Mouse (Mus musculus): ENCODE measurements around the gene Fbxw22.
"Not testable (repeated sequence)": the region's sequence is repeated elsewhere in the genome, so short reads cannot be mapped to it uniquely, and the experiment has no call there.

Fbxw22 gene

DNA sequence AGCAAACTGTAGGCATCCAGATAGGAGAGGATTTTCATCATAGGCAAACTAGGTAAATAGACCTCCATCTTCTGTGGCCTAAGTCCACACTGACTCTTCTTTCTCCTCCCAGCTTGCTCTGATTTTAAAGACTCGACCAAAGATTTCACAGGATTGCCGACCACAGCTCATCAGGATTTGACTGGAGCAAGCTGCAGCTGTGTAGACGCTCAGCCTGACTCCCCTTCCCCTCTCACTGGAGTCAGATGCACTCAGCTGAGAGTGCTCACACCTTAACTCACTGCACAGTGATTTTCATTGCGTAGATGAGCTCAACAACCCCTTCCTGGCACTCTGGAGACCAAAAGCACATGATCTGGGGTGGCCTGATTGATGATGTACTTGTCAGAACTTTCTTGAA is at the start of gene Fbxw22:
Fbxw22 (minus strand) TSS at position 101 of the 400 bp plus-strand sequence.
- not testable (repeated sequence) for DNase-seq

DNA sequence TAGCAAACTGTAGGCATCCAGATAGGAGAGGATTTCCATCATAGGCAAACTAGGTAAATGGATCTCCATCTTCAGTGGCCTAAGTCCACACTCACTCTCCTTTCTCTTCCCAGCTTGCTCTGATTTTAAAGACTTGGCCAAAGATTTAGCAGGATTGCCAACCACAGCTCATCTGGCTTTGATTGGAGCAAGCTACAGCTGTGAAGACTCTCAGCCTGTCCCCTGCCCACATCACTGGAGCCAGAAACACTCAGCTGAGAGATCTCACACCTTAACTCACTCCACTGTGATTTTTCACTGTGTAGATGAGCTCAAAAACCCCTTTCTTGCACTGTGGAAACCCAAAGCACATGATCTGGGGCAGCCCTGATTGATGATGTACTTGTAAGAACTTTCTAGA is 44.9 kb upstream of the Fbxw22 start, which contains the start of gene Fbxw16:
Fbxw16 (minus strand) TSS at position 101 of the 400 bp plus-strand sequence.
- DNase-seq = no peak

DNA sequence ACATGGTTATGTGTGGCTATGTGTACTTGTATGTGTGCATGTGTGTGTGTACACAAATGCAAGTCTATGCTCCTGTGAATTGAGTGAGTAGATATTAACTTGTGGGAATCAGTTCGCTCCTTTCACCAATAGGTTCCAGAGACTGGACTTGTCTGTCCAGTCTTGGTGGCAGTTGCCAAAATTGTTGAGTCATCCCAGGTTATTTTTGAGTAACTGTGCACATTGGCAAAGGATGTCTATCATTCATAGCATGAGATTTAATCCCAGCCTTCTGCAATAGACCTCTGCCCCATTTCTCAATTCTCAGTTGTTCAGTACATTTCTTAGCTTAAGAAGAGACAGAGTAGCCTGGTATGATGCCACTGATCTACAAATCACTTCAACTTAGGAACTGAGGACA is 28.9 kb upstream of the Fbxw22 start:
- no peak for DNase-seq

DNA sequence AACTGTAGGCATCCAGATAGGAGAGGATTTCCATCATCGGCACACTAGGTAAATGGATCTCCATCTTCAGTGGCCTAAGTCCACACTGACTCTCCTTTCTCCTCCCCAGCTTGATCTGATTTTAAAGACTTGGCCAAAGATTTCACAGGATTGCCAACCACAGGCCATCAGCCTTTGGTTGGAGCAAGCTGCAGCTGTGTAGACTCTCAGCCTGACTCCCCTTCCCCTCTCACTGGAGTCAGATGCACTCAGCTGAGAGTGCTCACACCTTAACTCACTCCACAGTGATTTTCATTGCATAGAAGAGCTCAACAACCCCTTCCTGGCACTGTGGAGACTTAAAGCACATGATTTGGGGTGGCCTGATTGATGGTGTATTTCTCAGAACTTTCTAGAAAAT is 64.5 kb downstream of the Fbxw22 start, which contains the start of gene Fbxw28:
Fbxw28 (minus strand) TSS at position 101 of the 400 bp plus-strand sequence.
- not testable (repeated sequence) for DNase-seq

Measured in layer of hippocampus, adult 9-11 months (tissue).